Mouse (Mus musculus): ENCODE measurements around the gene Otud7a.

Gene Otud7a

GRCm38 (mm10) chr7:63773268-63773667, 328.7 kb downstream of the Otud7a start:
- DNase-seq (ENCODE audit: low spot score in 2 of 2), result no peak

- DNase-seq (ENCODE audit: low spot score in 2 of 2), result peak in 1 of 2 experiments; percentile 61
Observed at GRCm38 (mm10) chr7:63774291-63774690, 329.7 kb downstream of the Otud7a start.

- no peak for DNase-seq (ENCODE audit: low spot score in 2 of 2)
Observed at GRCm38 (mm10) chr7:63777328-63777727, 332.8 kb downstream of the Otud7a start.

GRCm38 (mm10) chr7:63780821-63781220, 336.3 kb downstream of the Otud7a start:
- DNase-seq (ENCODE audit: low spot score in 2 of 2), result no peak

- no peak for DNase-seq (ENCODE audit: low spot score in 2 of 2)
Observed at GRCm38 (mm10) chr7:63789743-63790142, 345.2 kb downstream of the Otud7a start.

- DNase-seq (ENCODE audit: low spot score in 2 of 2), result no peak
Observed at GRCm38 (mm10) chr7:63796001-63796632, 351.6 kb downstream of the Otud7a start.

- no peak for DNase-seq (ENCODE audit: low spot score in 2 of 2)
Observed at GRCm38 (mm10) chr7:63798446-63798845, 353.9 kb downstream of the Otud7a start.

- no peak for DNase-seq (ENCODE audit: low spot score in 2 of 2)
Observed at GRCm38 (mm10) chr7:63799304-63799703, 354.8 kb downstream of the Otud7a start.

GRCm38 (mm10) chr7:63802751-63803150, 358.2 kb downstream of the Otud7a start:
- no peak for DNase-seq (ENCODE audit: low spot score in 2 of 2)
